Mouse (Mus musculus) right cerebral cortex, postnatal 14 days (tissue): ENCODE results near the gene Nkx2-5.

Experiments
- DNase-seq: peaks from one replicate; pipeline ENCODE4 v3.0.0; 2022

Nkx2-5 gene

GRCm38 (mm10) chr17:26835956-26836355, 8.9 kb downstream of the Nkx2-5 start:
- DNase-seq: no peak

- no peak for DNase-seq
These were observed 9.6 kb downstream of the Nkx2-5 start for GRCm38 (mm10) chr17:26834966-26835755.

- no peak for DNase-seq
These were observed 10.4 kb downstream of the Nkx2-5 start for GRCm38 (mm10) chr17:26834302-26834965.

GRCm38 (mm10) chr17:26833806-26834205, 11.0 kb downstream of the Nkx2-5 start:
- DNase-seq: no peak

GRCm38 (mm10) chr17:26826131-26826530, 18.7 kb downstream of the Nkx2-5 start:
- no peak for DNase-seq

DNA sequence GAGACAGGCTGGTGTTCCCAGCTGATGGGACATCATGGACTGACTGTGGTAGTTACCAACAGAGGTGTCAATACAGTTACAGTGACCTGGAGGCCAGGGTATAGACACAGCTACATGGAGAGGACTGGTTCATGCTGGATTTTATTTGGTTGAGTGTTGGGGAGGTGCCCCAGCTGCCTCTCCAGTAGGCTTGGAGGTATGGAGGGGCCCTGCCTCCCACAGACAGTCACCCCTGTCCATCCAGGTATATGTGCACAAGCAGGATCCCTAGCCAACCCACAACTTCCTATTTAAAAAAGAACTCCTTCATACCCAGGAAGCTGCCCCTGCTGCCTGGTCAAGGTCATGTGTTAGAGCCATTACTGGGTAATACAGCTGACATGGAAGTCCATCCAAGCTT, 27.0 kb downstream of the Nkx2-5 start:
- DNase-seq: no peak

GRCm38 (mm10) chr17:26816810-26817209, 28.0 kb downstream of the Nkx2-5 start:
- DNase-seq: no peak

DNA sequence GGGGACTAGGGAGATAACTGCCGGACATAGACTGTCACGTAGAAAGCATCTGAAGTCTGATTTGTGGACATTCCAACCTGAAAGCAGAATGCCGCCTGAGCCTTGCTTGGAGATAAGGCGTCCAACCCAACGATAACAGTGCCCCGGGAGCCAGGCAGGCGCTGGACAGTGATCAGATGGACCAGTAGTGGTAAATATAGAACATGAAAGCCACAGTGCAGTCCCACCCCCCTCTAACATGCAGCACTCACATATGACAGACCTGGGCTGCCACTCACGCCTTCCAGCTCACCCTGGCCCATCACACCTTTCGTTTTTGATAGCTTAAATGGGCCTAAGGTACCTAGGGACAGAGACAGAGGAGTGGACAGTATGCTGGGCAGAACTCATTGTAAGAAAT, 31.3 kb downstream of the Nkx2-5 start:
- DNase-seq: no peak

- DNase-seq: no peak
These were observed 32.2 kb downstream of the Nkx2-5 start for GRCm38 (mm10) chr17:26812607-26813006.

DNA sequence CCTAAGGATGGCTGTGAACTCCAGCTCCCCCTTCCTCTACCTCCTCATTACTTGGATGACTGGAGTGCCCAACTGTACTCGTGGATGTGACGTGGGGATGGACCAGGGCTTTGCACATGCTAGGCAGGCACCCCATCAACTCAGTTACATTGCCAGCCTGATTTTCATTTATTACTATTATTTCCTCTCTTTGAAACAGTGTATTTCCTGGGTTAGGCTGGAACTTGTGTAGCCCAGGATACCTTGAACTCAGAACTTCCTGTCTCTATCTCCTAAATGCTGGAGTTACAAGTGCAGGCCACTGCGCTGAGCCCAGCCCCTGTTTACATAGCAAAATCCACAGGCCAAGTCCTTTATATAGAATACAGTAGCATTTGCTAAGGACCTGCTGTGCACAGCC, 41.9 kb downstream of the Nkx2-5 start:
- DNase-seq: no peak

GRCm38 (mm10) chr17:26797379-26798128, 47.3 kb downstream of the Nkx2-5 start:
- no peak for DNase-seq

GRCm38 (mm10) chr17:26795386-26795785, 49.4 kb downstream of the Nkx2-5 start:
- DNase-seq: no peak

DNA sequence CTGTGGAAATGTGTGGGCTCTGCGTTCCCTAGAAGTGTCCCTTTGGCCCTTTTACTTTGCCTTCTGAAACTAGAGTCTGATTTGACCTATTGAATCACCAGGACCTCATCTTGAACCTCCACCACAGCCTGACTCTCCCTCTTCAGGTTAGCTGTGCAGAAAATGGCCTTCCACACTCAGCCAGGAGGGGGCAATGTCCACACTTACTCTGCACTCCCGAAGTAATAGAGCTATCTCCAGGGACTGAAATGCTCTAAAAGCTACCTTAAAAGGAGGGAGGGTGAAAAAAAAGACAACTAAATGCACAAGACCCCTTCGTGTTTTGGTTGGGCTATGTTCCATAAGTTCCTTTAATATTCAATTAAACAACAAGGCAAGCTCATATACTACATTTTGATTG, 50.1 kb downstream of the Nkx2-5 start:
- DNase-seq: peak; percentile 51

GRCm38 (mm10) chr17:26793068-26793765, 51.6 kb downstream of the Nkx2-5 start:
- no peak for DNase-seq

- DNase-seq: no peak
These were observed 52.7 kb downstream of the Nkx2-5 start for GRCm38 (mm10) chr17:26792096-26792495.

DNA sequence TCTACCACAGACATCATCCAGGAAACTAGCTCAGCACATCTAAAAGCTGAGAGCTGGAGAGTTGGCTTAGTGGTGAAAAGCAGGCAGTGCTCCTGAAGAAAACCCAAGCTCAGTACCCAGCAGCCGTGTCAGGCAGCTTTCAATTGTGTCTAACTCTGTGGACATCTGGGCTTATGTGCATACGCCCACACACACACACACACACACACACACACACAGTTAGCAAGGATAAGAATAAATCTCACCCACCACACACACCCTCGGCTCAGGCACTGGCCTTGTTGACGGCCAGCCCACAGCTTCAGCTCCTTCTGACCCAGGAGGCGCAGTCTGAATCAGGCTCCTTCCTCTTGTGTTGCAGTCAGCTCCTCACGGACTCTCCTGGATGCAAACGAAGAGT, 53.2 kb downstream of the Nkx2-5 start:
- DNase-seq: peak; percentile 21

DNA sequence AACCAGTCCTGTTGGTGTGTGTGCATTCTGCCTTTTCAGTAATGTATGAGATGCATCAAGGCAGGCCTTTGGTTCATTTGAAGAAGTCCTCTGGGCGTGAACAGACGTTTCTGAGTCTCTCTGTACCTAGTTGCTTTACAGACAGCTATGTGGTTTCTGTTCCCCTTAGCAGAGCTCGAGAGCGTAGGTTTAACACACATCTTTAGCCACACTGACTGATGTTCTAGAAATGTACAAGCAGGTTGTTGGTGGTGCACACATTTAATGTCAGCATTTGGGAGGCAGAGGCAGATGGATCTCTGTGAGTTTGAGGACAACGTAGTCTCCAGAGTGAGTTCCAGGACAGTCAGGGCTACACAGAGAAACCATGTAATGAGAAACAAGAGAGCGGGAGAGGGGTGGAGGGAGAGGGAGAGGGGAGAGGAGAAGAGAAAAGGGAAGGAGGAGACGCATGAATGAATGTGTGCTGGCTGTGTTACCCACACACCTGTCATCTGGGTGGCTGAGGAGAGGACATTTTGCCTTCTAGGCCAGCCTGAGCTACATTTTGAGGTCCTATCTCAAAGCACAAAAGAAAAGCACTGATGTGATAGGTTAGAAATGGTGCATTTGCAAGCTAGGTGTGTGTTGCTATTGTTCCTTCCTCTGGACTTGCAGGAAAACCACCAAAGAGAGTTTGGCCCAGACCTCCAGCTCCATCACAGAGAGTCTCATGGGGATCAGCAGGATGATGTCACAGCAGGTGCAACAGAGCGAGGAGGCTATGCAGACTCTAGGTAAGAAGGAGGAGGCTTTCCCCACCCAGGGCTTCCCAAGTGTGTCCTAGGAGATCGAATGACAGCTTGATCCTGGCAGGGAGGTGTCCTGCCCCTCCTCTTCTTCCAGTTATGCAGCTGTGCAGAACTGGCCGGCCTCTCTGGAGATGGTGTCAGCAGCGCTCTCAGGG, 54.3 kb downstream of the Nkx2-5 start:
- no peak for DNase-seq

GRCm38 (mm10) chr17:26789460-26790268, 55.1 kb downstream of the Nkx2-5 start:
- DNase-seq: no peak

DNA sequence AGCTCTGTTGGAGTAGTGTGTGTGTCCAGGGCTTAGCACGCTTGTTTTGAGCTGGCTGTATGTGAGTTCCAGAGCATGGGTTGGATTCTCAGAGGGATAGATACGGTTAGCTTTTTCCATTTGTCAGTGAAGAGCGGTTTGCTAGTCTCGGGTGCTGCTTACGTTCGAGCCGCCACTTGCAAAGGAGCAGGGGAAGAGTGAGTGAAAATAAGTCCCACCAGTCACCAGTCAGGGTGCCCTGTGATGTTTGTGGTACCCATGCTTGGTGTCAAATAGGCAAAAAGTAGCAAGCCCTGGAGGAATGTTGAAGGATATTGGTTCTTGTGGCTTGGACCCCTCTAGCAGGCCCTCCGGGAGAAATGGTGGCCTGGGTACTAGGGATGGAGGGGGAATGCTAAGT, 55.8 kb downstream of the Nkx2-5 start:
- no peak for DNase-seq
